In the genomic region with DNA sequence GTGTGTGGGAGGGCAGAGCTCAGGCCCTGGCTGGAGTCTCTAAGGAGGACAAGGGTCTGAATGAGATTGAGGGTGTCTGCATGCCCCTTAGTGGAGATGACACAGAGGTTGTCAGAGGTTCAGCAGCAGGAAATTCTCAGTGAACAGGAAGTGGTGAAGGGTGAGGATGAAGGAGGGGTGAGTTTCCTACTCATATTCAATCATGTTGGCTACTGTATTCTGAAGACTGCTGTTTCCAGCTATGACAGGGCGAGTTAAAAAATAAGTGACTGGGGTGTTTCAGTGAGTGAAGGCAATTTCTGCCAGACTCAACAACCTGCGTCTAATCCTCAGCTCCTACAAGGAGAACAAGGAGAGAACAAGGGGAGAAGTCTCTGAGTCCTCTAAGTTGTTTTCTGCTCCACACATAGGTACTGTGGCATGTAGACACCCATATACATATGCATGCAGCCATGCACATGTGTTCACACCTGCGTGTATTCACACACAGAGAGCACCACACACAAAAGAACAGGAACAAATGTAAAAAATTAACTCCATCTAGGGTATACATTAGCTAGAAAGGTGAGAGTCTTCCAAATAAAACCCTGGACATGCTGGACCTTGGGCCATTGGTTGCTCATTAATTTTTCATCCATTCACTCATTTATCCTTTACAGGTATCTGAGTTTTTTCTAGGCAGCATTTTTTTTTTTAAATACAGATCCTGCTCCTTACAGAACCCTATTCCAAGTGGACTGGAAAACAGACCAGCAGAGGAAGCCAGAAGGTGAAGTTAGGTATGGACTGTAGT, we compare ENCODE assay signal across 37 mouse cellular contexts. TPM values are rescaled to one million over a fixed set of nuclear protein-coding genes. Genes with fewer than 3 reads are reported as not detected.
DNase-seq lines count a peak whose midpoint lies in the region; ATAC-seq and TF ChIP-seq lines count a peak whose summit lies in the region.
"Had no signal": no experiment of that assay in that cellular context is flagged by ENCODE, and none has a peak within 500 bp of the region (broad histone marks: within the 10 kb centered on the region; RNA-seq: fewer than 3 reads in every experiment).

No protein-coding gene starts in this region.

- H3K36me3 ChIP-seq in kidney, embryonic 14.5 days (ENCODE audit: control insufficient read depth, insufficient read depth, low read length), result no peaks in the 10 kb centered on the region
- H3K36me3 ChIP-seq in CH12.LX (replicated peaks in 1 of 2; ENCODE audit: control insufficient read depth in 1 of 2, insufficient read depth in 1 of 2, low read length in 1 of 2), result no peaks in the 10 kb centered on the region
- H3K36me3 ChIP-seq in hindbrain, embryonic 10.5 days, result no peaks in the 10 kb centered on the region
- no peaks in the 10 kb centered on the region for H3K36me3 ChIP-seq in midbrain, embryonic 14.5 days (ENCODE audit: control insufficient read depth, insufficient read depth, low read length)
- H3K36me3 ChIP-seq: embryonic facial prominence, embryonic 13.5 days; forebrain, embryonic 10.5 days; forebrain, embryonic 15.5 days; heart, embryonic 13.5 days; liver, embryonic 13.5 days; midbrain, embryonic 15.5 days; neural tube, embryonic 15.5 days had no signal

- no peak for ATAC-seq in kidney, embryonic 14.5 days (ENCODE audit: low FRiP score, low TSS enrichment)
- peak; percentile 88 for ATAC-seq in inflammation-experienced regulatory T-cells, adult 6 months
- ATAC-seq in midbrain, embryonic 14.5 days (ENCODE audit: low FRiP score, low TSS enrichment), result no peak
- ATAC-seq: forebrain, embryonic 15.5 days; hindbrain, embryonic 16.5 days; intestine, embryonic 16.5 days; midbrain, embryonic 15.5 days; Patski had no signal

- H3K4me3 ChIP-seq in kidney, embryonic 14.5 days (ENCODE audit: low read length), result no peak overlapping the region
- H3K4me3 ChIP-seq in CH12.LX (replicated peaks in 1 of 3; ENCODE audit: low read depth in 2 of 3, low read length in 2 of 3, poor library complexity in 1 of 3), result no peak overlapping the region
- no peak overlapping the region for H3K4me3 ChIP-seq in hindbrain, embryonic 10.5 days
- H3K4me3 ChIP-seq in midbrain, embryonic 14.5 days (replicated peaks; ENCODE audit: low read depth, low read length), result no peak overlapping the region
- H3K4me3 ChIP-seq: embryonic facial prominence, embryonic 13.5 days; forebrain, embryonic 10.5 days; forebrain, embryonic 15.5 days; heart, embryonic 13.5 days; layer of hippocampus, adult 2 months; liver, embryonic 13.5 days; midbrain, embryonic 15.5 days; neural tube, embryonic 15.5 days had no signal

- TF ChIP-seq POLR2A in CH12.LX (IDR thresholded peaks at IDR 0.05; ENCODE audit: low read depth, low read length), result no peak

- no peak for TF ChIP-seq RAD21 in CH12.LX (IDR thresholded peaks at IDR 0.05; ENCODE audit: low read depth, low read length)

- no peak overlapping the region for H3K9ac ChIP-seq in kidney, embryonic 14.5 days (ENCODE audit: low read depth, low read length)
- no peak overlapping the region for H3K9ac ChIP-seq in CH12.LX (ENCODE audit: insufficient read depth, low read depth)
- H3K9ac ChIP-seq in midbrain, embryonic 14.5 days (replicated peaks; ENCODE audit: low read length), result no peak overlapping the region
- H3K9ac ChIP-seq: embryonic facial prominence, embryonic 13.5 days; forebrain, embryonic 15.5 days; heart, embryonic 13.5 days; liver, embryonic 13.5 days; midbrain, embryonic 15.5 days; neural tube, embryonic 15.5 days had no signal

- no peak for TF ChIP-seq EP300 in CH12.LX (IDR thresholded peaks at IDR 0.05; ENCODE audit: low read length)

- no peaks in the 10 kb centered on the region; the same call in 1 of the 2 replicates for H3K9me3 ChIP-seq in kidney, embryonic 14.5 days (ENCODE audit: control insufficient read depth, low read length)
- H3K9me3 ChIP-seq in CH12.LX (replicated peaks; ENCODE audit: low read length), result no peaks in the 10 kb centered on the region
- peaks cover 72% of the 10 kb centered on the region for H3K9me3 ChIP-seq in hindbrain, embryonic 10.5 days
- peaks cover 22% of the 10 kb centered on the region; the same call in 1 of the 2 replicates for H3K9me3 ChIP-seq in midbrain, embryonic 14.5 days (ENCODE audit: control insufficient read depth, low read length)

- H3K27ac ChIP-seq in kidney, embryonic 14.5 days (ENCODE audit: low read depth, low read length), result no peak overlapping the region
- H3K27ac ChIP-seq in CH12.LX (ENCODE audit: insufficient read depth, low read depth), result no peak overlapping the region
- no peak overlapping the region for H3K27ac ChIP-seq in hindbrain, embryonic 10.5 days
- no peak overlapping the region for H3K27ac ChIP-seq in midbrain, embryonic 14.5 days (replicated peaks; ENCODE audit: low read depth, low read length)
- H3K27ac ChIP-seq: embryonic facial prominence, embryonic 13.5 days; forebrain, embryonic 10.5 days; forebrain, embryonic 15.5 days; heart, embryonic 13.5 days; layer of hippocampus, adult 2 months; liver, embryonic 13.5 days; midbrain, embryonic 15.5 days; neural tube, embryonic 15.5 days had no signal

- H3K4me1 ChIP-seq in kidney, embryonic 14.5 days (ENCODE audit: control insufficient read depth, insufficient read depth, low read length), result no peaks in the 10 kb centered on the region
- peaks cover 3 to 14% of the 10 kb centered on the region in 2 experiments for H3K4me1 ChIP-seq in CH12.LX (ENCODE audit: control insufficient read depth in 1 of 2, insufficient read depth in 2 of 2)
- no peaks in the 10 kb centered on the region for H3K4me1 ChIP-seq in hindbrain, embryonic 10.5 days (replicated peaks)
- no peaks in the 10 kb centered on the region for H3K4me1 ChIP-seq in midbrain, embryonic 14.5 days (ENCODE audit: control insufficient read depth, insufficient read depth, low read length)
- H3K4me1 ChIP-seq: embryonic facial prominence, embryonic 13.5 days; forebrain, embryonic 10.5 days; forebrain, embryonic 15.5 days; heart, embryonic 13.5 days; liver, embryonic 13.5 days; midbrain, embryonic 15.5 days; neural tube, embryonic 15.5 days had no signal

- no peak for TF ChIP-seq CTCF in CH12.LX (conservative IDR thresholded peaks at IDR 0.05 in 1 of 2, IDR thresholded peaks at IDR 0.05 in 1 of 2; ENCODE audit: low read depth in 2 of 2, low read length in 2 of 2)

- in situ Hi-C loops in CH12.LX (cut with MboI; ENCODE audit: low pct_ligation_motif_present, low pct_unique_long_range_greater_than_20kb, low sequenced_read_pairs), result loop anchor here (10.0 kb wide), 1 partner anchor 1108 kb away; no protein-coding TSS in a partner anchor

- dilution Hi-C loops in CH12.LX (cut with MboI; ENCODE audit: extremely low pct_ligation_motif_present, extremely low pct_unique_long_range_greater_than_20kb, low sequenced_read_pairs), result no loop called here

- DNase-seq in kidney, adult 18-20 months, result peak; percentile 46
- DNase-seq in CH12.LX (ENCODE audit: extremely low read depth), result peak; percentile 5
- peak; percentile 45 for DNase-seq in kidney, postnatal 14 days
- no peak for DNase-seq in hindbrain, embryonic 10.5 days (ENCODE audit: low spot score)
- DNase-seq in midbrain, embryonic 14.5 days, result no peak
- DNase-seq in right cerebral cortex, postnatal 36 days (ENCODE audit: low spot score in 2 of 2), result no peak
- DNase-seq: adrenal gland, postnatal 14 days; cerebellum, adult 11-12 months; cerebellum, adult 9-11 months; gastrocnemius, postnatal 10 days; heart, postnatal 10 days; left cerebral cortex, postnatal 4 days; liver, embryonic 13.5 days; lung, adult 18-20 months; lung, postnatal 14 days; right cerebral cortex, postnatal 25 days; spleen, adult 18-20 months; thymus, postnatal 25 days had no signal

- no peak overlapping the region for H3K4me2 ChIP-seq in kidney, embryonic 14.5 days (replicated peaks; ENCODE audit: low read depth, low read length)
- no peak overlapping the region for H3K4me2 ChIP-seq in CH12.LX (ENCODE audit: insufficient read depth, low read depth, poor library complexity, severe bottlenecking)
- no peak overlapping the region for H3K4me2 ChIP-seq in midbrain, embryonic 14.5 days (ENCODE audit: low read length)
- H3K4me2 ChIP-seq: embryonic facial prominence, embryonic 13.5 days; forebrain, embryonic 15.5 days; heart, embryonic 13.5 days; liver, embryonic 13.5 days; midbrain, embryonic 15.5 days; neural tube, embryonic 15.5 days had no signal

- H3K79me2 ChIP-seq in CH12.LX (replicated peaks; ENCODE audit: control insufficient read depth, extremely low read depth, insufficient read depth, poor library complexity, severe bottlenecking), result no peaks in the 10 kb centered on the region

- 82% methylated on average over 3 of the region's 3 CpGs for WGBS in kidney, embryonic 14.5 days
- WGBS in hindbrain, embryonic 10.5 days, result 65% methylated on average over 3 of the region's 3 CpGs
- 67% methylated on average over 3 of the region's 3 CpGs for WGBS in midbrain, embryonic 14.5 days

- H3K27me3 ChIP-seq in kidney, embryonic 14.5 days (ENCODE audit: control insufficient read depth, insufficient read depth, low read length), result no peaks in the 10 kb centered on the region
- peaks cover 79% of the 10 kb centered on the region for H3K27me3 ChIP-seq in CH12.LX (replicated peaks)
- no peaks in the 10 kb centered on the region for H3K27me3 ChIP-seq in hindbrain, embryonic 10.5 days (ENCODE audit: insufficient read depth, poor library complexity, severe bottlenecking)
- H3K27me3 ChIP-seq in midbrain, embryonic 14.5 days (ENCODE audit: control insufficient read depth, insufficient read depth, low read length), result no peaks in the 10 kb centered on the region
- H3K27me3 ChIP-seq: embryonic facial prominence, embryonic 13.5 days; forebrain, embryonic 15.5 days; heart, embryonic 13.5 days; liver, embryonic 13.5 days; midbrain, embryonic 15.5 days; neural tube, embryonic 15.5 days; Patski had no signal

TF ChIP-seq in CH12.LX, 34 proteins besides CTCF, POLR2A, EP300 and RAD21 (continues in another document):
- TF ChIP-seq IRF4 (IDR thresholded peaks at IDR 0.05; ENCODE audit: low read depth, low read length), result no peak

RNA-seq across cellular contexts. Expression of gene Ceacam3, which starts 7.0 kb away (rescaled TPM):
- not detected in 2 replicates for polyA plus RNA-seq in kidney, embryonic 14.5 days (2014; fragmentation: Nextera tagmentation; extraction: Ambion mirVana)
- not detected in 2 replicates for total RNA-seq in CH12.LX (2012; rRNA removed)
- not detected in 2 replicates for total RNA-seq in CH12.LX (2014; rRNA removed)
- not detected in 2 replicates for polyA plus RNA-seq in CH12.LX (2012; ENCODE audit: insufficient read length, low read depth)
- under 1 TPM in 1 of 3 experiments, not detected in 2; 0.11 TPM for polyA plus RNA-seq in inflammation-experienced regulatory T-cells, adult 6 months (2017; shearing (Covaris generic))
- polyA plus RNA-seq in hindbrain, embryonic 10.5 days (2016; fragmentation: Nextera tagmentation; extraction: Ambion mirVana), result not detected in 2 replicates
- not detected in 2 replicates for polyA plus RNA-seq in midbrain, embryonic 14.5 days (2014; fragmentation: Nextera tagmentation; extraction: Ambion mirVana)
- total RNA-seq: adrenal gland, postnatal 14 days; common myeloid progenitor, adult 5-6 weeks; gastrocnemius, postnatal 10 days; heart, adult 8-10 months; heart, postnatal 10 days; layer of hippocampus, adult 2 months; MEL had no signal
- polyA plus RNA-seq: embryonic facial prominence, embryonic 13.5 days; forebrain, embryonic 10.5 days; forebrain, embryonic 15.5 days; gonadal fat pad, adult 2 months; heart, embryonic 13.5 days; hindbrain, embryonic 11.5 days; hindbrain, embryonic 16.5 days; liver, embryonic 13.5 days; midbrain, embryonic 15.5 days; neural tube, embryonic 15.5 days; Patski; stomach, embryonic 16.5 days had no signal

RNA-seq across cellular contexts. Expression of gene Psg29, which starts 46.2 kb away (rescaled TPM):
- polyA plus RNA-seq in kidney, embryonic 14.5 days (2014; fragmentation: Nextera tagmentation; extraction: Ambion mirVana), result not detected in 2 replicates
- total RNA-seq in CH12.LX (2012; rRNA removed) (not detected in 2 replicates), CH12.LX (2014; rRNA removed) (not detected in 2 replicates)
- polyA plus RNA-seq in CH12.LX (2012; ENCODE audit: insufficient read length, low read depth), result not detected in 2 replicates
- polyA plus RNA-seq in inflammation-experienced regulatory T-cells, adult 6 months (2017; shearing (Covaris generic)), result not detected
- polyA plus RNA-seq in hindbrain, embryonic 10.5 days (2016; fragmentation: Nextera tagmentation; extraction: Ambion mirVana), result 0.05 TPM in 1 of 2 replicates, not detected in the other
- 0.04 TPM in 1 of 2 replicates, not detected in the other for polyA plus RNA-seq in midbrain, embryonic 14.5 days (2014; fragmentation: Nextera tagmentation; extraction: Ambion mirVana)
- total RNA-seq: adrenal gland, postnatal 14 days; common myeloid progenitor, adult 5-6 weeks; gastrocnemius, postnatal 10 days; heart, adult 8-10 months; heart, postnatal 10 days; layer of hippocampus, adult 2 months; layer of hippocampus, postnatal 14 days; left cerebral cortex, postnatal 4 days; MEL had no signal
- polyA plus RNA-seq: embryonic facial prominence, embryonic 13.5 days; forebrain, embryonic 10.5 days; forebrain, embryonic 15.5 days; gonadal fat pad, adult 2 months; heart, embryonic 13.5 days; hindbrain, embryonic 11.5 days; hindbrain, embryonic 16.5 days; intestine, embryonic 16.5 days; liver, embryonic 13.5 days; midbrain, embryonic 15.5 days; neural tube, embryonic 15.5 days; Patski; stomach, embryonic 16.5 days had no signal

Comparison
In these comparisons a context has a peak if more than half of its experiments do, and no peak if none do; other contexts are left out.
1. DNase-seq: peak in kidney, adult 18-20 months (single experiment), CH12.LX (single experiment) and kidney, postnatal 14 days (single experiment); none in hindbrain, embryonic 10.5 days (single experiment), midbrain, embryonic 14.5 days (single experiment) and right cerebral cortex, postnatal 36 days (0 of 2).